Mouse (Mus musculus) limb, embryonic 11.5 days (tissue): Measurements from ENCODE around the gene Cyp1a1. TPM values are rescaled to one million over a fixed set of nuclear protein-coding genes. Genes with fewer than 3 reads are reported as not detected.

Source experiments
- ATAC-seq: fragments of 200-750 bp; cut with Nextera tagmentation; 2 replicates; pipeline ENCODE4 v1.8.0; 2017; ENCODE audit warnings: low read depth; ENCODE audit not compliant: insufficient number of reproducible peaks, low FRiP score, low TSS enrichment
- DNase-seq: peaks from one replicate; pipeline ENCODE4 v3.0.0-alpha.2; 2015; ENCODE audit warnings: low spot score
- H3K27ac ChIP-seq: fragments of 300-500 bp; sonication (generic); replicated peaks from 2 replicates; pipeline ENCODE4 v1.5.1; 2014; ENCODE audit warnings: low read depth, mild to moderate bottlenecking, low read length
- H3K27me3 ChIP-seq: fragments of 300-500 bp; sonication (generic); 2 replicates; pipeline ENCODE4 v1.6.1; 2014; ENCODE audit warnings: mild to moderate bottlenecking, low read length, mixed read lengths; ENCODE audit not compliant: control insufficient read depth, insufficient read depth
- H3K36me3 ChIP-seq: fragments of 300-500 bp; sonication (generic); 2 replicates; pipeline ENCODE4 v1.6.1; 2014; ENCODE audit warnings: mild to moderate bottlenecking, low read length, moderate library complexity, mixed read lengths; ENCODE audit not compliant: control insufficient read depth, insufficient read depth
- H3K4me1 ChIP-seq: fragments of 300-500 bp; sonication (generic); 2 replicates; pipeline ENCODE4 v1.6.1; 2014; ENCODE audit warnings: low read length, mixed read lengths; ENCODE audit not compliant: control insufficient read depth, insufficient read depth
- H3K4me2 ChIP-seq: fragments of 300-500 bp; sonication (generic); 2 replicates; pipeline ENCODE4 v1.6.1; 2014; ENCODE audit warnings: low read depth, mild to moderate bottlenecking, moderate library complexity; ENCODE audit not compliant: severe bottlenecking
- H3K4me3 ChIP-seq: fragments of 300-500 bp; sonication (generic); 2 replicates; pipeline ENCODE4 v1.5.1; 2014; ENCODE audit warnings: low read depth, low read length
- H3K9ac ChIP-seq: fragments of 300-500 bp; sonication (generic); 2 replicates; pipeline ENCODE4 v1.6.1; 2014; ENCODE audit warnings: mild to moderate bottlenecking, low read length
- H3K9me3 ChIP-seq: fragments of 300-500 bp; sonication (generic); 2 replicates; pipeline ENCODE4 v1.6.1; 2016; ENCODE audit warnings: low read length; ENCODE audit not compliant: control insufficient read depth
- WGBS: fragments of 180-500 bp; shearing (Covaris S2); extraction: QIAGEN DNeasy Blood & Tissue Kit; methylation state at CpG from one replicate; pipeline ENCODE4 v1.1.7; 2014; 5-methylcytosine and 5-hydroxymethylcytosine counted together
- polyA plus RNA-seq: library from polyadenylated mRNA; unstranded; fragments of >200 nt; fragmentation: Nextera tagmentation; extraction: Ambion mirVana; gene quantifications from 2 replicates; pipeline ENCODE4 v1.2.1, GENCODE M21; 2014

Gene Cyp1a1
- polyA plus RNA-seq: not detected in 2 replicates

GRCm38 (mm10) chr9:57687751-57688150 is at the start of gene Cyp1a1:
Gene Cyp1a1, plus strand, starts transcription at chr9:57687928.
- no peak for DNase-seq
- no peaks in the 10 kb centered on the region for H3K9me3 ChIP-seq
- H3K36me3 ChIP-seq: no peaks in the 10 kb centered on the region
- no peak within 1 kb of the TSS for H3K4me3 ChIP-seq
- H3K4me1 ChIP-seq: no peaks in the 10 kb centered on the region
- WGBS: 82% methylated on average over 2 of the region's 2 CpGs
- no peak for ATAC-seq
- H3K9ac ChIP-seq: no peak within 1 kb of the TSS
- H3K27ac ChIP-seq: no peak within 1 kb of the TSS
- H3K27me3 ChIP-seq: no peaks in the 10 kb centered on the region
- H3K4me2 ChIP-seq: no peak within 1 kb of the TSS

DNA sequence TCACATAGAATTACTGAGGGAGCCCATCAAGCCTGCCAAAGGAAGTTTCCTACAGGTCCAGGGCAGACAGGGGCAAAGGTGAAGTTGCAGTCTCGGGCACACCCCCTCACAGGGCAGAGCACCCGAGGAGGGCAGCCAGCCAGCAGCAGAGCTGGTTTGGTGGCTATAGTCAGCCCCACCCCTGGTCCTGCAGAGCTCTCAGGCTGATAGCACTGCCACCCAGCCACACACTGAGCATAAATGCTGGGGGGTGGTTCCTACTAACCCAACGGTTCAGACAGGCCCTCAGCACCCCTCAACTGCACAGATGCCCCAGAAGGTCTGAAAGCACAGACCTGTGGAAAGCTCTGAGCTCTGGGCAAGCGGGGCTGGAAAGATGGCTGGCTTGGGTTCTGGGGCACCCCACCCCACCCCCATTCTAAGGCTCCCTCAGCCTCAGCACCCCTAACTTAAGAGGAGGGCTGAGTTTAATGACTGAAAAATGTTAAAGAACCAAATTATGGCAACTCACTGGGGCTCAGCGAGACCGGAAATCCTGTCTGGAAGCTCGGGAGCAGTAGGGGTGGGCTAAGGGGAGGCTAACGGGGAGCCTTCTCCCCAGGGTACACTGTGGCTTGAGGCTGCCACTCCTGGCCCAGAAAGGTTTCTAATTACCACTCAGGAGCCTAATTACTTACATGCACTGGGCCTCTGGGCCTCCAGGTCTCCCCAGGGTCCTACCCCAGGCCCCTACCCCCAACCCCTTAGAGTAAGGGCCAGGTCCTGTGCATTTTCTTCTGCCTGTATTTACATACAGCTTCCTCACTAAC is 48.9 kb upstream of the Cyp1a1 start:
- H3K4me2 ChIP-seq: peak overlapping the region; percentile 41
- DNase-seq (no peak), ATAC-seq (0 out of 2 replicates have a peak, but pooled peaks have one; percentile 19)
- no peaks in the 10 kb centered on the region for H3K9me3 ChIP-seq
- H3K9ac ChIP-seq: peak overlapping the region; percentile 45
- 22% methylated on average over 8 of the region's 8 CpGs for WGBS
- peak overlapping the region; percentile 15; the same call in 1 of the 2 replicates for H3K4me3 ChIP-seq
- H3K36me3 ChIP-seq: no peaks in the 10 kb centered on the region; the same call in 1 of the 2 replicates
- H3K27ac ChIP-seq: peak overlapping the region; percentile 91
- no peaks in the 10 kb centered on the region for H3K27me3 ChIP-seq
- peaks cover 58% of the 10 kb centered on the region for H3K4me1 ChIP-seq

- WGBS: 81% methylated on average over 5 of the region's 5 CpGs
- peak overlapping the region; percentile 2; the same call in 1 of the 2 replicates for H3K9ac ChIP-seq
- peaks cover 62% of the 10 kb centered on the region for H3K4me1 ChIP-seq
- no peaks in the 10 kb centered on the region for H3K36me3 ChIP-seq
- DNase-seq: no peak
- ATAC-seq: no peak
- peak overlapping the region; percentile 41 for H3K4me2 ChIP-seq
- peak overlapping the region; percentile 91 for H3K27ac ChIP-seq
- H3K27me3 ChIP-seq: no peaks in the 10 kb centered on the region
- H3K4me3 ChIP-seq: no peak overlapping the region
- H3K9me3 ChIP-seq: no peaks in the 10 kb centered on the region
These were observed 47.9 kb upstream of the Cyp1a1 start for GRCm38 (mm10) chr9:57639661-57640328.

GRCm38 (mm10) chr9:57640384-57640783 is 47.3 kb upstream of the Cyp1a1 start:
- H3K4me2 ChIP-seq: peak overlapping the region; percentile 41
- WGBS: 15% methylated on average over 15 of the region's 15 CpGs
- H3K27me3 ChIP-seq: no peaks in the 10 kb centered on the region
- no peaks in the 10 kb centered on the region for H3K9me3 ChIP-seq
- H3K9ac ChIP-seq: peak overlapping the region; percentile 2; the same call in 1 of the 2 replicates
- H3K36me3 ChIP-seq: no peaks in the 10 kb centered on the region
- H3K4me1 ChIP-seq: peaks cover 62% of the 10 kb centered on the region
- H3K27ac ChIP-seq: peak overlapping the region; percentile 91
- no peak for ATAC-seq
- no peak overlapping the region for H3K4me3 ChIP-seq
- no peak for DNase-seq

DNA sequence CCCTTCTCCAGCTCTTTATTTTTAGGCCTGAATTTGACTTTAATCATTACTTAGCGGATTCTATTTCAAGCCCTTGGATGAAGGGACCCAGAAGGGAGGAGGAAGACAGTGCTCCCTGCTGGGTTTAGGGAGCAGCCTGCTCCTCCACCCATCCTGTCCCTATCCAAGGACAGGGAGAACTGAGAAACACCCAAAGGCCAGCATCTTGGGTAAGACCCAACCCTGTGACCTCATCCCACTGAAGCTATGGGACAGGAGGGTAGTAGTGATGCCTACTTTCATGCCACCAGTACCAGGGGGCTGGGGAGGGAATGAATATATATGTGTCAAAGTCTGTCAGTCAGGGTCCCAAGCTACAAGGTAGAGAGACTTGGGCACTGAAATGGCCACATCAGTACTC is 46.7 kb upstream of the Cyp1a1 start:
- H3K9ac ChIP-seq: no peak overlapping the region; the same call in 1 of the 2 replicates
- no peaks in the 10 kb centered on the region for H3K9me3 ChIP-seq
- WGBS: 85% methylated on average over 1 of the region's 1 CpGs
- no peak overlapping the region for H3K4me3 ChIP-seq
- H3K4me2 ChIP-seq: 0 out of 2 replicates have a peak overlapping the region, but pooled peaks have one; percentile 41
- H3K36me3 ChIP-seq: no peaks in the 10 kb centered on the region
- H3K27ac ChIP-seq: no peak overlapping the region; the same call in 1 of the 2 replicates
- DNase-seq (no peak), ATAC-seq (no peak)
- no peaks in the 10 kb centered on the region for H3K27me3 ChIP-seq
- peaks cover 62% of the 10 kb centered on the region for H3K4me1 ChIP-seq

- H3K4me1 ChIP-seq: peaks cover 62% of the 10 kb centered on the region
- WGBS: 88% methylated on average over 13 of the region's 13 CpGs
- no peak overlapping the region for H3K27ac ChIP-seq
- no peaks in the 10 kb centered on the region for H3K36me3 ChIP-seq
- H3K9me3 ChIP-seq: no peaks in the 10 kb centered on the region
- no peak for ATAC-seq
- no peak overlapping the region for H3K4me2 ChIP-seq
- H3K9ac ChIP-seq: no peak overlapping the region
- no peak overlapping the region for H3K4me3 ChIP-seq
- H3K27me3 ChIP-seq: no peaks in the 10 kb centered on the region
- no peak for DNase-seq
These were observed 45.8 kb upstream of the Cyp1a1 start for GRCm38 (mm10) chr9:57641775-57642550.

- no peak overlapping the region for H3K27ac ChIP-seq
- H3K27me3 ChIP-seq: no peaks in the 10 kb centered on the region
- no peaks in the 10 kb centered on the region for H3K9me3 ChIP-seq
- H3K36me3 ChIP-seq: no peaks in the 10 kb centered on the region
- H3K9ac ChIP-seq: peak overlapping the region; percentile 97; the same call in 1 of the 2 replicates
- 79% methylated on average over 9 of the region's 9 CpGs for WGBS
- no peak for DNase-seq
- ATAC-seq: no peak
- peaks cover 50% of the 10 kb centered on the region for H3K4me1 ChIP-seq
- peak overlapping the region; percentile 95 for H3K4me2 ChIP-seq
- peak overlapping the region; percentile 97 for H3K4me3 ChIP-seq
These were observed 44.4 kb upstream of the Cyp1a1 start for GRCm38 (mm10) chr9:57643169-57643855.
